Mouse (Mus musculus): ENCODE measurements at regions not wholly inside any gene's neighbourhood (a gene's known extent, or its start where the extent isn't known, plus 50 kb on each side); places are given as distances from the start of the nearest gene placed in this dataset.

GRCm38 (mm10) chr9:27729558-27729889 is 61.1 kb upstream of the Opcml start:
- Histone ChIP-seq H3K4me1 (ENCODE audit: control insufficient read depth, insufficient read depth, low read length) (no peaks in the 10 kb centered on the region), H3K27ac (ENCODE audit: control insufficient read depth, insufficient read depth, low read depth, low read length) (no peak overlapping the region), H3K27me3 (ENCODE audit: control insufficient read depth, insufficient read depth, low read length) (no peaks in the 10 kb centered on the region), H3K36me3 (ENCODE audit: control insufficient read depth, insufficient read depth, low read length) (no peaks in the 10 kb centered on the region), H3K4me3 (ENCODE audit: control insufficient read depth, low read depth, low read length) (no peak overlapping the region)
- TF ChIP-seq CTCF (IDR thresholded peaks at IDR 0.05; ENCODE audit: control insufficient read depth, insufficient read depth, insufficient replicate concordance, low read depth, low read length): no peak
- TF ChIP-seq POLR2A (IDR thresholded peaks at IDR 0.05; ENCODE audit: control insufficient read depth, low read depth, low read length): no peak

GRCm38 (mm10) chr9:27739287-27739686 is 51.3 kb upstream of the Opcml start:
- Histone ChIP-seq H3K27ac (ENCODE audit: control insufficient read depth, insufficient read depth, low read depth, low read length) (no peak overlapping the region), H3K27me3 (ENCODE audit: control insufficient read depth, insufficient read depth, low read length) (no peaks in the 10 kb centered on the region), H3K4me1 (ENCODE audit: control insufficient read depth, insufficient read depth, low read length) (no peaks in the 10 kb centered on the region), H3K4me3 (ENCODE audit: control insufficient read depth, low read depth, low read length) (no peak overlapping the region), H3K36me3 (ENCODE audit: control insufficient read depth, insufficient read depth, low read length) (no peaks in the 10 kb centered on the region)
- no peak for TF ChIP-seq POLR2A (IDR thresholded peaks at IDR 0.05; ENCODE audit: control insufficient read depth, low read depth, low read length)
- TF ChIP-seq CTCF (IDR thresholded peaks at IDR 0.05; ENCODE audit: control insufficient read depth, insufficient read depth, insufficient replicate concordance, low read depth, low read length): peak; percentile 79; the same call in 1 of the 2 replicates
